Mouse (Mus musculus): Measurements from ENCODE around the gene Phf2. TPM values are rescaled to one million over a fixed set of nuclear protein-coding genes. Genes with fewer than 3 reads are reported as not detected.

Phf2 gene
- polyA plus RNA-seq, 1 experiment from 2014 or later: 8.2 TPM

DNA sequence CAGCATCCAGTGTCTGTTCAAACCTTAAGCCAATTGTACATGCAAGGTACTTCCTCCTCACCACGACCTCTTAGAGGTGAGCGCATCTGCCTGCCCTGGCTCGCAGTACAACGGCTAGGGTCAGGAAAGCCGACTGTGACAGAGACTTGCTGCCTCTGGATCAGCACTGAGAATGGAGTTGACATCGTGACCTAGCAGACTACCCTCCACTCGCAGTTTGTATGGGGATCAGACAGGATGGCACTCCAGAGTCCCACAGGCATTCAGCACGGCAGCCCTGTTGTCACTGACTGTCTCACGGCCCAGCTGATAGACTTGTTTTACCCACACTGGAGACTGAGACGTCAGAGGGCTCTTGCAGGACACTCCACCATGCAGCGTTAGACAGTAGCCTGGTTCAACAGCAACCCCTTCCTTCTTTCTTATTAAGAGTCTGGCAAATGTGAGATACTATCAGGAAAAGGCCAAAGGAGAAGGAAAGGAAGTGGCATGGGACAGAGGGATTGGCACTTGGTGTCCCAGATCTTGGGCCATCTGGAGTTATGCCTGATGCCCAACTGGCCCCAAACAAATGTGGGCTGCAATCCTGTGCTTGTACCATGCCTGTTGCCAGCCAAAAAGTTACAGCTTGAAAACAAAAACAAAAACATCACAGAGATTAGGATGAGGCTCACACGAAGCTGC is 6.1 kb downstream of the Phf2 start:
- Histone ChIP-seq H3K9me3 (replicated peaks; ENCODE audit: control insufficient read depth, low read length, poor library complexity, severe bottlenecking) (no peaks in the 10 kb centered on the region; the same call in 1 of the 2 replicates), H3K36me3 (ENCODE audit: control insufficient read depth, insufficient read depth, low read length) (no peaks in the 10 kb centered on the region; the same call in 1 of the 2 replicates), H3K4me2 (ENCODE audit: low read length) (no peak overlapping the region), H3K27me3 (ENCODE audit: control insufficient read depth, insufficient read depth, low read depth, low read length) (no peaks in the 10 kb centered on the region), H3K4me3 (ENCODE audit: low read depth, low read length) (no peak overlapping the region), H3K27ac (ENCODE audit: low read length) (no peak overlapping the region), H3K9ac (ENCODE audit: low read depth, low read length) (no peak overlapping the region), H3K4me1 (ENCODE audit: control insufficient read depth, insufficient read depth, low read length) (peaks cover 18% of the 10 kb centered on the region)
- no peak for ATAC-seq
- WGBS: 73% methylated on average over 12 of the region's 12 CpGs

DNA sequence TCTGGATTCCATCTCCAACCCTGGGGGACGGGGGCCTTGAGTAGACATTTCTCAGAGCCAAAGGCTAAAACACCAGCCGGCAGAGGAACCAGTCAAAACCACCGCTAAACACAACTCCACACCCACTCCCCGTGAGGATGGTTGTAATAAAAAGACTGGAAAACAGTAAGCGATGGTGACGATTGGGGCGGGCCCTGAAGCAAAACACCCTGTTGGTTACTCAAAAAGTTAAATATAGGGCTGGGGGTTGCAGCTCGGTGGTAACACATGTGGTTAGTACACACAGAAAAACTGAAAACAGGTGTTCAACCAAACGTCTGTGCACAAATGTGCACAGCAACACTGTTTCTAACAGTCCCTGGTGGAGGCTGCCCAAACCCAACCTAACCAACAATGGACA is 7.4 kb downstream of the Phf2 start:
- H3K27ac ChIP-seq (ENCODE audit: low read length): no peak overlapping the region
- 83% methylated on average over 9 of the region's 9 CpGs for WGBS

DNA sequence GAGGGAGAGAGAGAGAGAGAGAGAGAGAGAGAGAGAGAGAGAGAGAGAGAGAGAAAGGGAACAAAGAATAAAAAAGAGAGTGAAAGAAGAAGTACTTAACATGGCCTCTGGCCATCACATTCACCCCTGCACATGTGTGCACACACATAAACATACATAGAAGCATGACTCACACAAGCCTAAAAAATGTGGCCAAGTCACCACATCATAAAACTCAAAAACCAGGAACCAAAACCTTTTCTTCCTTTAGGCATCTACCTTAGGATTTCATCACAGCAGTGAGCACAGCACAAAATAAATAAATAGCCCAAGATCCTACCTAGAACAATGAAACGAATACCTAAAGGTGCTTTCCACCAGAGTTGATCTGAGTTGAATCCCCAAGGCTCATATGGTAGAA is 9.0 kb downstream of the Phf2 start:
- ATAC-seq: no peak
- Histone ChIP-seq H3K36me3 (ENCODE audit: control insufficient read depth, insufficient read depth, low read length) (no peaks in the 10 kb centered on the region; the same call in 1 of the 2 replicates), H3K4me2 (ENCODE audit: low read length) (no peak overlapping the region), H3K4me1 (ENCODE audit: control insufficient read depth, insufficient read depth, low read length) (peaks cover 22% of the 10 kb centered on the region), H3K9me3 (replicated peaks; ENCODE audit: control insufficient read depth, low read length, poor library complexity, severe bottlenecking) (no peaks in the 10 kb centered on the region; the same call in 1 of the 2 replicates), H3K27ac (ENCODE audit: low read length) (no peak overlapping the region), H3K9ac (ENCODE audit: low read depth, low read length) (no peak overlapping the region), H3K4me3 (ENCODE audit: low read depth, low read length) (no peak overlapping the region), H3K27me3 (ENCODE audit: control insufficient read depth, insufficient read depth, low read depth, low read length) (no peaks in the 10 kb centered on the region)
- 94% methylated on average over 1 of the region's 1 CpGs for WGBS

More for the DNA sequence above, 7.4 kb downstream of the Phf2 start:
- Histone ChIP-seq H3K4me1 (ENCODE audit: control insufficient read depth, insufficient read depth, low read length) (peaks cover 13% of the 10 kb centered on the region), H3K4me3 (ENCODE audit: low read depth, low read length) (no peak overlapping the region), H3K27me3 (ENCODE audit: control insufficient read depth, insufficient read depth, low read depth, low read length) (no peaks in the 10 kb centered on the region), H3K36me3 (ENCODE audit: control insufficient read depth, insufficient read depth, low read length) (no peaks in the 10 kb centered on the region; the same call in 1 of the 2 replicates), H3K9ac (ENCODE audit: low read depth, low read length) (no peak overlapping the region), H3K4me2 (ENCODE audit: low read length) (no peak overlapping the region), H3K9me3 (replicated peaks; ENCODE audit: control insufficient read depth, low read length, poor library complexity, severe bottlenecking) (no peaks in the 10 kb centered on the region; the same call in 1 of the 2 replicates)
- no peak for ATAC-seq

DNA sequence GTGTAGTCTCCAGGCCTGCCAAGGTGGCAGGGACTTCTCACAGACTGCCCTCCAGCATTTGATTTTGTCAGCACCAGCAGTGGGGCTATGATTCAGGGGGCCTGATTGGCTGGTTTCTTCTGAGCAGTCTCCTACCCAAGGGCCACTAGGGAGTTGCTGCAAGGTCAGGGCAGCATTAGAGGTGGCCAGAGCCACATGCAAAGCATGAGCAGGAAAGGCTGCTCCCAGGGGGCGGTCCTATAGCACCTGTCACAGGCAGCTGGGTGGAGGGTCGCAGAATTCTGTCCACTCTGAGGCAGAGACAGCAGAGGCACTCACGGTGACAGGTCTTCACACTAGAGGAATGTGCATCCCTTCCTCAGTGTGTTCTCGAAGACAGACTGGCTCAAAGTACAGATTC is 12.1 kb downstream of the Phf2 start:
- ATAC-seq: no peak
- 75% methylated on average over 4 of the region's 4 CpGs for WGBS
- H3K4me2 ChIP-seq (ENCODE audit: low read length): no peak overlapping the region
- peaks cover 35% of the 10 kb centered on the region for H3K4me1 ChIP-seq (ENCODE audit: control insufficient read depth, insufficient read depth, low read length)
- no peak overlapping the region for H3K9ac ChIP-seq (ENCODE audit: low read depth, low read length)
- no peak overlapping the region for H3K4me3 ChIP-seq (ENCODE audit: low read depth, low read length)
- no peak overlapping the region for H3K27ac ChIP-seq (ENCODE audit: low read length)
- H3K36me3 ChIP-seq (ENCODE audit: control insufficient read depth, insufficient read depth, low read length): no peaks in the 10 kb centered on the region; the same call in 1 of the 2 replicates
- H3K27me3 ChIP-seq (ENCODE audit: control insufficient read depth, insufficient read depth, low read depth, low read length): no peaks in the 10 kb centered on the region
- no peaks in the 10 kb centered on the region; the same call in 1 of the 2 replicates for H3K9me3 ChIP-seq (replicated peaks; ENCODE audit: control insufficient read depth, low read length, poor library complexity, severe bottlenecking)

DNA sequence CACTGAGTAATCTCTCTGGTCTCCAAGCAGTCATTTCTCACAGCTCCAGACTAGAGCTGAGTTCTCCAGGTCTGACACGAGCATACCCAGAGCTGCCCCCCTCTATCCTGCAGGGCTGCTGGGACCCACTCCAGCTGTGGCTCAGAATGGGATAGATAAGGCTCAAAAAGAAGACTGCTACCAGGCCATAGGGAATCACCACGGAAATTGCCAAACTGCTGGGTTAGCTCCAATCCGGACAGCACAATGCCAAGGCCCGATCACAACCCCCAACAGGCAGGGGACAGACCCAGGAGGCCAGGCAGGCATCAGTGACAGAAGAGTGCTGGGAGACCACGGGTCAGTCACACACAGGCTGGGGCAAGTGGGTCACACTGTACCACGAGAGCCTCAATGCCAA is 12.9 kb downstream of the Phf2 start:
- WGBS: 49% methylated on average over 6 of the region's 6 CpGs
- no peak overlapping the region for H3K9ac ChIP-seq (ENCODE audit: low read depth, low read length)
- no peak for ATAC-seq
- H3K27ac ChIP-seq (ENCODE audit: low read length): no peak overlapping the region
- no peaks in the 10 kb centered on the region; the same call in 1 of the 2 replicates for H3K9me3 ChIP-seq (replicated peaks; ENCODE audit: control insufficient read depth, low read length, poor library complexity, severe bottlenecking)
- peaks cover 42% of the 10 kb centered on the region for H3K4me1 ChIP-seq (ENCODE audit: control insufficient read depth, insufficient read depth, low read length)
- H3K4me2 ChIP-seq (ENCODE audit: low read length): no peak overlapping the region
- no peaks in the 10 kb centered on the region for H3K27me3 ChIP-seq (ENCODE audit: control insufficient read depth, insufficient read depth, low read depth, low read length)
- H3K36me3 ChIP-seq (ENCODE audit: control insufficient read depth, insufficient read depth, low read length): no peaks in the 10 kb centered on the region; the same call in 1 of the 2 replicates
- H3K4me3 ChIP-seq (ENCODE audit: low read depth, low read length): no peak overlapping the region

DNA sequence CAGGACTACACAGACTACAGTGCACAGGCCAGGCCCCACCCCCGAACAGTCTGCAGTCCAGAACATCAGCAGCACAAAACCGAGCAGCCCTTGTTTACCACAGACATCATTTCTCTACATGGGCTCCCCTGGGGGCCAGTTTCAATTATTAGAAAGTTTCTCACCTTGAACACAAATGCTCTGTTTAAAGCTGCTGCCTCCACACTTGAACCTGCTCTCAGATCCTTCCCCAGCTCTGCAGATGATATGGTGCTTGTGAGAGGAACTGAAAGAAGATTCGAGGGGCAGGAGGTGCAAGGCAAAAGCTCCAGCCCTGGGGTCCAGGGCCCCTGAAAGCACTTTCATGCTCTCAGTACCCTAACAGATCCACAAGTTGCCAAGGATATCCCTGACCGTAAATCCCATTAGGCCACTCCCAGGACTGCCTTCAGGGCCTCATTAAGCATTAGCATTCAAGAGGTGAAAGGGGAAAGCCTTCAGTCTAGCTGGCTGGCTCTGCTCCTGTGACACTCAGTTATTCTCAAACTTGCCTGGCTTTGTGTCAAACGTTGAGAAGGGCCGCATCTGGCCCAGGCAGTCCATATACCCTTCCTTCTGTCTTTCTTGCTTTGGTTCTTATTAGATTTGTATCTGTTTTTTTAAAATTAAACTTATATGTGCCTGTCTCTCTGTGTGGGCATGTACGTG is 13.5 kb downstream of the Phf2 start:
- H3K27me3 ChIP-seq (ENCODE audit: control insufficient read depth, insufficient read depth, low read depth, low read length): no peaks in the 10 kb centered on the region
- no peak overlapping the region for H3K4me3 ChIP-seq (ENCODE audit: low read depth, low read length)
- no peaks in the 10 kb centered on the region; the same call in 1 of the 2 replicates for H3K9me3 ChIP-seq (replicated peaks; ENCODE audit: control insufficient read depth, low read length, poor library complexity, severe bottlenecking)
- ATAC-seq: no peak
- 41% methylated on average over 7 of the region's 7 CpGs for WGBS
- H3K27ac ChIP-seq (ENCODE audit: low read length): no peak overlapping the region
- no peak overlapping the region for H3K4me2 ChIP-seq (ENCODE audit: low read length)
- peaks cover 45% of the 10 kb centered on the region for H3K4me1 ChIP-seq (ENCODE audit: control insufficient read depth, insufficient read depth, low read length)
- no peak overlapping the region for H3K9ac ChIP-seq (ENCODE audit: low read depth, low read length)
- no peaks in the 10 kb centered on the region; the same call in 1 of the 2 replicates for H3K36me3 ChIP-seq (ENCODE audit: control insufficient read depth, insufficient read depth, low read length)

DNA sequence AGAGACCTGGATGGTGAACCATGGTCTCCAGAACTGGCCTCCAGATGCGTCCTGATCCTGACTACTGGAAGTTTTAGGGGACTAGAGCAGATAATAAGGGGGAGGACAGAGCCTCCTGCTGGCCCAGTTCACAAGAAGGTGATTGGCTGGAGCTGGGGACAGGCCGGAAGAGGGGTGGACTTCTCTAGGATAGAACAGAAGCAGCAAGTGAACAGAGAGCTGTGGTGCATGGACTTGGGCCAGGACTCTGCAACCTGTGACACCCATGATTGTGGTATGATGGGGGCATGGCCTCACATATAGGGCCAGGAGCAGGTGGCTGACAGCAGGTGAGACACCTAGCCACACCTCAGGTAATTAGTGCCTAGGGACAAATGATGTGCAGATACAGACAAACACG is 17.0 kb downstream of the Phf2 start:
- Histone ChIP-seq H3K27ac (ENCODE audit: low read length) (peak overlapping the region; percentile 30), H3K36me3 (ENCODE audit: control insufficient read depth, insufficient read depth, low read length) (no peaks in the 10 kb centered on the region), H3K27me3 (ENCODE audit: control insufficient read depth, insufficient read depth, low read depth, low read length) (no peaks in the 10 kb centered on the region), H3K9ac (ENCODE audit: low read depth, low read length) (no peak overlapping the region), H3K9me3 (replicated peaks; ENCODE audit: control insufficient read depth, low read length, poor library complexity, severe bottlenecking) (no peaks in the 10 kb centered on the region), H3K4me1 (ENCODE audit: control insufficient read depth, insufficient read depth, low read length) (peaks cover 56% of the 10 kb centered on the region), H3K4me2 (ENCODE audit: low read length) (no peak overlapping the region), H3K4me3 (ENCODE audit: low read depth, low read length) (no peak overlapping the region)
- 56% methylated on average over 3 of the region's 3 CpGs for WGBS
- no peak for ATAC-seq

DNA sequence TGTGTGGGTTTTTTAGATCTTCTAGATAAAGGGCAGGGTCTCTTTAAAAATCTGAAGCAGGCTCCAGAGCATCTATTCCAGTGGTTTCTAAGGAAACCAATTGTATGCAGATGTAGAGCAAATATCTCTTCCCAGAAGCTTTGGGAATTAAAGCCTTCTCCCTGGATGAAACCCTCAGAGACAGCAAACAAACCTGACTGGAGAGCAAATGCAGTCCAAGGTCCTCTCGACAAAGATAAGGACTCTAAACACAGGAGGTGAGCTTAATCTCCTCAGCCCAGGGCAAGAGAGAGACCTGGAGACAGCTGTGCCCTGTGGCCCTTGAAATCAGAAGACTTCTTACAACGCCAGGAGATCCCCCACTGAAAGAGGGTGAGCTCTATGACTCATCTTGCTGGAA is 17.4 kb downstream of the Phf2 start:
- H3K27ac ChIP-seq (ENCODE audit: low read length): peak overlapping the region; percentile 30
- no peaks in the 10 kb centered on the region for H3K27me3 ChIP-seq (ENCODE audit: control insufficient read depth, insufficient read depth, low read depth, low read length)
- 6% methylated on average over 2 of the region's 2 CpGs for whole genome bisulfite sequencing
- no peak overlapping the region for H3K4me3 ChIP-seq (ENCODE audit: low read depth, low read length)
- H3K9me3 ChIP-seq (replicated peaks; ENCODE audit: control insufficient read depth, low read length, poor library complexity, severe bottlenecking): no peaks in the 10 kb centered on the region
- ATAC-seq: no peak
- no peak overlapping the region for H3K9ac ChIP-seq (ENCODE audit: low read depth, low read length)
- H3K4me1 ChIP-seq (ENCODE audit: control insufficient read depth, insufficient read depth, low read length): peaks cover 53% of the 10 kb centered on the region
- H3K4me2 ChIP-seq (ENCODE audit: low read length): no peak overlapping the region
- no peaks in the 10 kb centered on the region for H3K36me3 ChIP-seq (ENCODE audit: control insufficient read depth, insufficient read depth, low read length)

DNA sequence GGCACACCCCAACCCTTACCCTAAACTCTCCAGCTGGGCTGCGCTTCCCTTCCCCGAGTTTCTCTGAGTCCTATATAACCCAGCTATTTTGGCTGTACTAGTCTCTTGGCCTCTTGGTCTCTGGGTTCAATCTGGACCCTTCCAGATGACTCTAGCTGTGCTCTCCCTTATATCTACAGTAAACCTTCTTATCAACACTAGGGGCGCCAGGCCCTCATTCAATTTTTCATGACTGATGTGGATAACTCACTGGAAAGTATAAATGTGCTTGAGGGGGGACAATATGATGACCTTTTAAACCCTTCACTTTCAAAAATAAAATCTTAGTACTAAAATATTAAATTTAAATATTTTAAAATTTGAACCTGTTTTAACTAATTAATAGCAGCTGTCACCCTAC is 18.1 kb downstream of the Phf2 start:
- no peak for ATAC-seq
- Histone ChIP-seq H3K27ac (ENCODE audit: low read length) (no peak overlapping the region; the same call in 1 of the 2 replicates), H3K4me2 (ENCODE audit: low read length) (no peak overlapping the region), H3K9me3 (replicated peaks; ENCODE audit: control insufficient read depth, low read length, poor library complexity, severe bottlenecking) (no peaks in the 10 kb centered on the region), H3K4me1 (ENCODE audit: control insufficient read depth, insufficient read depth, low read length) (peaks cover 51% of the 10 kb centered on the region), H3K36me3 (ENCODE audit: control insufficient read depth, insufficient read depth, low read length) (no peaks in the 10 kb centered on the region), H3K4me3 (ENCODE audit: low read depth, low read length) (no peak overlapping the region), H3K9ac (ENCODE audit: low read depth, low read length) (no peak overlapping the region), H3K27me3 (ENCODE audit: control insufficient read depth, insufficient read depth, low read depth, low read length) (no peaks in the 10 kb centered on the region)
- 75% methylated on average over 3 of the region's 3 CpGs for WGBS

All from midbrain, embryonic 16.5 days (tissue).